Mouse (Mus musculus) liver, adult 2 months (tissue): ENCODE measurements around the gene Galnt4. TPM values are rescaled to one million over a fixed set of nuclear protein-coding genes. Genes with fewer than 3 reads are reported as not detected.

Experiments used
- DNase-seq: peaks from one replicate; pipeline ENCODE4 v3.0.0-alpha.2; 2011; ENCODE audit warnings: low read depth, low spot score; ENCODE audit errors: extremely low read depth
- H3K27ac ChIP-seq: fragments of 200-500 bp; replicated peaks from 2 replicates; pipeline ENCODE4 v1.5.1; 2012; ENCODE audit warnings: low read depth, mild to moderate bottlenecking, control low read depth, inconsistent platforms, low read length; ENCODE audit not compliant: insufficient read depth
- H3K27me3 ChIP-seq: fragments of 200-500 bp; 2 replicates; pipeline ENCODE4 v1.6.1; 2012; ENCODE audit warnings: mild to moderate bottlenecking, moderate library complexity, low read length, inconsistent platforms; ENCODE audit not compliant: control insufficient read depth, insufficient read depth
- H3K36me3 ChIP-seq: fragments of 200-500 bp; 2 replicates; pipeline ENCODE4 v1.6.1; 2012; ENCODE audit warnings: low read length, inconsistent platforms; ENCODE audit not compliant: control insufficient read depth, insufficient read depth
- H3K4me1 ChIP-seq: fragments of 200-500 bp; 2 replicates; pipeline ENCODE4 v1.6.1; 2011; ENCODE audit warnings: low read length; ENCODE audit not compliant: control insufficient read depth, insufficient read depth
- H3K4me3 ChIP-seq: fragments of 200-500 bp; 2 replicates; pipeline ENCODE4 v1.5.1; 2011; ENCODE audit warnings: low read depth, mild to moderate bottlenecking, control low read depth, low read length, moderate library complexity; ENCODE audit not compliant: insufficient read depth
- H3K79me2 ChIP-seq: fragments of 200-500 bp; 2 replicates; pipeline ENCODE4 v1.6.1; 2012; ENCODE audit warnings: inconsistent platforms, mild to moderate bottlenecking, low read length, moderate library complexity; ENCODE audit not compliant: control insufficient read depth, insufficient read depth
- H3K9ac ChIP-seq: fragments of 200-500 bp; 2 replicates; pipeline ENCODE4 v1.6.1; 2012; ENCODE audit warnings: low read depth, mild to moderate bottlenecking, control low read depth, inconsistent platforms, low read length
- CTCF ChIP-seq: fragments of 200-500 bp; IDR thresholded peaks from 2 replicates; pipeline ENCODE4 v1.5.1; 2011; ENCODE audit warnings: low read depth, low read length, control low read depth
- POLR2A ChIP-seq: fragments of 200-500 bp; IDR thresholded peaks from 2 replicates; pipeline ENCODE4 v1.6.1; 2011; ENCODE audit warnings: low read length, control low read depth; ENCODE audit not compliant: insufficient read depth; ENCODE audit errors: extremely low read depth
- WGBS: fragments of 180-500 bp; shearing (Covaris S2); methylation state at CpG from one replicate; pipeline ENCODE4 v1.1.7; 2018; 5-methylcytosine and 5-hydroxymethylcytosine counted together
- polyA plus RNA-seq: library from polyadenylated mRNA; depleted of rRNA; stranded (reverse); fragments of >200 nt; gene quantifications from 2 replicates; pipeline ENCODE4 v1.2.3, GENCODE M21; 2012
- total RNA-seq: library from RNA; depleted of rRNA; stranded (reverse); fragments of >200 nt; gene quantifications from 2 replicates; pipeline ENCODE4 v1.2.3, GENCODE M21; 2014

Gene Galnt4
- total and polyA plus RNA-seq, 2 experiments = 1.0 to 6.9 TPM

- WGBS = 93% methylated on average over 14 of the region's 14 CpGs
- Histone ChIP-seq H3K9ac (no peak overlapping the region), H3K4me1 (peaks cover 1% of the 10 kb centered on the region; the same call in 1 of the 2 replicates), H3K79me2 (no peaks in the 10 kb centered on the region), H3K27ac (no peak overlapping the region), H3K36me3 (peaks cover 2% of the 10 kb centered on the region; the same call in 1 of the 2 replicates), H3K4me3 (no peak overlapping the region), H3K27me3 (no peaks in the 10 kb centered on the region)
- TF ChIP-seq POLR2A = no peak
- TF ChIP-seq CTCF = no peak
- no peak for DNase-seq
Measured at GRCm38 (mm10) chr10:99126954-99127353, 19.0 kb downstream of the Galnt4 start.

GRCm38 (mm10) chr10:99127691-99128261, 19.8 kb downstream of the Galnt4 start:
- WGBS = 39% methylated on average over 11 of the region's 11 CpGs
- Histone ChIP-seq H3K27ac (no peak overlapping the region), H3K36me3 (peaks cover 2% of the 10 kb centered on the region; the same call in 1 of the 2 replicates), H3K4me3 (no peak overlapping the region), H3K4me1 (peaks cover 1% of the 10 kb centered on the region; the same call in 1 of the 2 replicates), H3K27me3 (no peaks in the 10 kb centered on the region), H3K9ac (no peak overlapping the region), H3K79me2 (no peaks in the 10 kb centered on the region)
- 0 out of 2 replicates have a peak, but pooled peaks have one; percentile 0 for TF ChIP-seq CTCF
- no peak for TF ChIP-seq POLR2A
- peak; percentile 69 for DNase-seq

GRCm38 (mm10) chr10:99130611-99131010, 22.7 kb downstream of the Galnt4 start:
- DNase-seq = no peak
- Histone ChIP-seq H3K79me2 (no peaks in the 10 kb centered on the region), H3K9ac (no peak overlapping the region), H3K27me3 (no peaks in the 10 kb centered on the region), H3K27ac (no peak overlapping the region), H3K36me3 (peaks cover 2% of the 10 kb centered on the region; the same call in 1 of the 2 replicates), H3K4me3 (no peak overlapping the region), H3K4me1 (peaks cover 1% of the 10 kb centered on the region; the same call in 1 of the 2 replicates)
- TF ChIP-seq POLR2A (no peak), CTCF (no peak)
- 62% methylated on average over 6 of the region's 6 CpGs for WGBS

- H3K27ac ChIP-seq = no peak overlapping the region
- 86% methylated on average over 5 of the region's 5 CpGs for WGBS
- no peak overlapping the region for H3K4me3 ChIP-seq
- H3K27me3 ChIP-seq = no peaks in the 10 kb centered on the region
- peaks cover 1% of the 10 kb centered on the region; the same call in 1 of the 2 replicates for H3K4me1 ChIP-seq
- H3K79me2 ChIP-seq = no peaks in the 10 kb centered on the region
- TF ChIP-seq POLR2A (no peak), CTCF (no peak)
- peaks cover 2% of the 10 kb centered on the region; the same call in 1 of the 2 replicates for H3K36me3 ChIP-seq
- H3K9ac ChIP-seq = no peak overlapping the region
- no peak for DNase-seq
Measured at GRCm38 (mm10) chr10:99131298-99131697, 23.3 kb downstream of the Galnt4 start.

GRCm38 (mm10) chr10:99132189-99132588, 24.2 kb downstream of the Galnt4 start:
- Histone ChIP-seq H3K9ac (no peak overlapping the region), H3K27me3 (no peaks in the 10 kb centered on the region), H3K4me1 (peaks cover 1% of the 10 kb centered on the region; the same call in 1 of the 2 replicates), H3K27ac (no peak overlapping the region), H3K79me2 (no peaks in the 10 kb centered on the region), H3K4me3 (no peak overlapping the region), H3K36me3 (peaks cover 2% of the 10 kb centered on the region; the same call in 1 of the 2 replicates)
- no peak for DNase-seq
- no peak for TF ChIP-seq CTCF
- TF ChIP-seq POLR2A = no peak
- WGBS = 83% methylated on average over 6 of the region's 6 CpGs

GRCm38 (mm10) chr10:99132595-99133272, 24.8 kb downstream of the Galnt4 start:
- Histone ChIP-seq H3K4me1 (0 out of 2 replicates have a peak, but pooled peaks cover 1% of the 10 kb centered on the region), H3K79me2 (no peaks in the 10 kb centered on the region), H3K36me3 (peaks cover 2% of the 10 kb centered on the region; the same call in 1 of the 2 replicates), H3K27ac (no peak overlapping the region), H3K4me3 (no peak overlapping the region), H3K9ac (no peak overlapping the region), H3K27me3 (no peaks in the 10 kb centered on the region)
- DNase-seq = no peak
- 85% methylated on average over 11 of the region's 11 CpGs for WGBS
- TF ChIP-seq POLR2A = no peak
- TF ChIP-seq CTCF = no peak
